In genomic region chr11:120492024-120492877, GRCm38 (mm10) we compare ENCODE assay signal across 8 mouse cellular contexts. TPM values are rescaled to one million over a fixed set of nuclear protein-coding genes. Genes with fewer than 3 reads are reported as not detected.
DNase-seq lines count a peak whose midpoint lies in the region; ATAC-seq and TF ChIP-seq lines count a peak whose summit lies in the region.

No protein-coding gene starts in this region.

- H3K4me1 ChIP-seq in E14TG2a.4 (replicated peaks; ENCODE audit: low read depth, low read length): peaks cover 68% of the 10 kb centered on the region
- peaks cover 17 to 25% of the 10 kb centered on the region in 2 experiments for H3K4me1 ChIP-seq in heart, embryonic 14.5 days (ENCODE audit: control insufficient read depth in 2 of 2, insufficient read depth in 2 of 2, low read length in 2 of 2)
- peaks cover 69% of the 10 kb centered on the region for H3K4me1 ChIP-seq in megakaryocyte, embryonic 14.5 days

- peaks cover 74% of the 10 kb centered on the region for H3K36me3 ChIP-seq in E14TG2a.4 (ENCODE audit: insufficient read depth, low read length)
- H3K36me3 ChIP-seq in heart, embryonic 14.5 days (ENCODE audit: control insufficient read depth, insufficient read depth, low read length): peaks cover 59% of the 10 kb centered on the region
- peaks cover 67% of the 10 kb centered on the region for H3K36me3 ChIP-seq in megakaryocyte, embryonic 14.5 days (replicated peaks; ENCODE audit: low read length)
- peaks cover 5% of the 10 kb centered on the region for H3K36me3 ChIP-seq in splenic B cell, adult 2 months (ENCODE audit: control insufficient read depth, insufficient read depth, low read length, poor library complexity, severe bottlenecking)

- peak overlapping the region; percentile 77 to 80 for H3K27ac ChIP-seq in heart, embryonic 14.5 days (replicated peaks in 1 of 2; ENCODE audit: control insufficient read depth in 1 of 2, insufficient read depth in 1 of 2, low read depth in 2 of 2, low read length in 2 of 2)

- no peak for TF ChIP-seq CTCF in E14TG2a.4 (conservative IDR thresholded peaks at IDR 0.05; ENCODE audit: low read length)

- peak overlapping the region; percentile 90 for H3K9ac ChIP-seq in heart, embryonic 14.5 days (ENCODE audit: low read length)

- H3K9me3 ChIP-seq in E14TG2a.4 (ENCODE audit: low read length): no peaks in the 10 kb centered on the region
- no peaks in the 10 kb centered on the region for H3K9me3 ChIP-seq in heart, embryonic 14.5 days (ENCODE audit: control insufficient read depth, low read length)
- no peaks in the 10 kb centered on the region for H3K9me3 ChIP-seq in megakaryocyte, embryonic 14.5 days

- peak overlapping the region; percentile 96 for H3K4me3 ChIP-seq in E14TG2a.4 (replicated peaks; ENCODE audit: low read length)
- H3K4me3 ChIP-seq in heart, embryonic 14.5 days (ENCODE audit: control insufficient read depth in 1 of 2, insufficient read depth in 1 of 2, low read depth in 1 of 2, low read length in 2 of 2): peak overlapping the region; percentile 90 to 93
- peak overlapping the region; percentile 98 for H3K4me3 ChIP-seq in megakaryocyte, embryonic 14.5 days (replicated peaks)

- H3K27me3 ChIP-seq in E14TG2a.4 (ENCODE audit: insufficient read depth, low read length): no peaks in the 10 kb centered on the region
- no peaks in the 10 kb centered on the region for H3K27me3 ChIP-seq in heart, embryonic 14.5 days (ENCODE audit: control insufficient read depth, insufficient read depth, low read length)
- no peaks in the 10 kb centered on the region for H3K27me3 ChIP-seq in megakaryocyte, embryonic 14.5 days (replicated peaks)
- H3K27me3 ChIP-seq in splenic B cell, adult 2 months (ENCODE audit: control insufficient read depth, insufficient read depth, low read length, poor library complexity, severe bottlenecking): no peaks in the 10 kb centered on the region

- WGBS in heart, embryonic 14.5 days: under 1% methylated on average over 48 of the region's 48 CpGs

- ATAC-seq in heart, embryonic 14.5 days (ENCODE audit: insufficient number of reproducible peaks, insufficient read depth, low FRiP score, low read depth): peak; percentile 64

- peak; percentile 74 for DNase-seq in 3T3-L1 (ENCODE audit: low read depth, low spot score)
- peak; percentile 71 for DNase-seq in embryo, embryonic 10.5 days (ENCODE audit: low spot score)
- peak; percentile 71 for DNase-seq in kidney, postnatal 10 days
- DNase-seq in splenic B cell, adult 2 months (ENCODE audit: low read depth, low spot score): peak; percentile 62
- no peak for DNase-seq in cerebellum, adult 11-12 months

- peak overlapping the region; percentile 88 for H3K4me2 ChIP-seq in heart, embryonic 14.5 days (ENCODE audit: low read length)

RNA-seq across cellular contexts. Expression of gene Slc25a10, which starts 0.6 kb away (rescaled TPM):
- polyA plus RNA-seq in heart, embryonic 14.5 days (2014; fragmentation: Nextera tagmentation; extraction: Ambion mirVana): 39.4 and 41.7 TPM in 2 replicates
- polyA plus RNA-seq in megakaryocyte, embryonic 14.5 days (2012; ENCODE audit: insufficient read depth, low replicate concordance): 47.3 and 132 TPM in 2 replicates

RNA-seq across cellular contexts. Expression of gene Mrpl12, which starts 7.8 kb away (rescaled TPM):
- 225 and 239 TPM in 2 replicates for polyA plus RNA-seq in heart, embryonic 14.5 days (2014; fragmentation: Nextera tagmentation; extraction: Ambion mirVana)
- polyA plus RNA-seq in megakaryocyte, embryonic 14.5 days (2012; ENCODE audit: insufficient read depth, low replicate concordance): 217 and 285 TPM in 2 replicates

RNA-seq across cellular contexts. Expression of gene Arl16, which starts 24.8 kb away (rescaled TPM):
- 40.0 and 44.4 TPM in 2 replicates for polyA plus RNA-seq in heart, embryonic 14.5 days (2014; fragmentation: Nextera tagmentation; extraction: Ambion mirVana)
- polyA plus RNA-seq in megakaryocyte, embryonic 14.5 days (2012; ENCODE audit: insufficient read depth, low replicate concordance): 12.1 and 61.1 TPM in 2 replicates

RNA-seq across cellular contexts. Expression of gene Ccdc137, which starts 34.3 kb away (rescaled TPM):
- 19.5 and 20.2 TPM in 2 replicates for polyA plus RNA-seq in heart, embryonic 14.5 days (2014; fragmentation: Nextera tagmentation; extraction: Ambion mirVana)
- polyA plus RNA-seq in megakaryocyte, embryonic 14.5 days (2012; ENCODE audit: insufficient read depth, low replicate concordance): 11.0 TPM in 1 of 2 replicates, not detected in the other

RNA-seq across cellular contexts. Expression of gene Oxld1, which starts 34.4 kb away (rescaled TPM):
- polyA plus RNA-seq in heart, embryonic 14.5 days (2014; fragmentation: Nextera tagmentation; extraction: Ambion mirVana): 24.9 and 26.0 TPM in 2 replicates
- 7.9 and 17.7 TPM in 2 replicates for polyA plus RNA-seq in megakaryocyte, embryonic 14.5 days (2012; ENCODE audit: insufficient read depth, low replicate concordance)
